Mouse (Mus musculus) E14TG2a.4 (cell line): Measurements from ENCODE around the gene Dclk1.

Experiments
- CTCF ChIP-seq: conservative IDR thresholded peaks from 2 replicates; pipeline ENCODE4 v1.5.1; 2014; ENCODE audit warnings: low read length
- POU5F1 ChIP-seq: IDR thresholded peaks from 2 replicates; pipeline ENCODE4 v1.6.1; 2014; ENCODE audit warnings: low read length, borderline replicate concordance

- TF ChIP-seq CTCF (no peak), POU5F1 (no peak)
Observed at GRCm38 (mm10) chr3:55539400-55539799, 297.2 kb downstream of the Dclk1 start.
